Mouse (Mus musculus) liver, embryonic 12.5 days (tissue): ENCODE measurements around the gene Gm867. TPM values are rescaled to one million over a fixed set of nuclear protein-coding genes. Genes with fewer than 3 reads are reported as not detected.

Source experiments
- ATAC-seq: fragments of 200-750 bp; cut with Nextera tagmentation; 2 replicates; pipeline ENCODE4 v1.8.0; 2017; ENCODE audit warnings: moderate number of reproducible peaks, mild to moderate bottlenecking, moderate library complexity
- H3K27ac ChIP-seq: fragments of 300-500 bp; sonication (generic); 2 replicates; pipeline ENCODE4 v1.5.1; 2016; ENCODE audit warnings: mild to moderate bottlenecking
- H3K27me3 ChIP-seq: fragments of 300-500 bp; sonication (generic); replicated peaks from 2 replicates; pipeline ENCODE4 v1.6.1; 2016; ENCODE audit warnings: mild to moderate bottlenecking, moderate library complexity
- H3K36me3 ChIP-seq: fragments of 300-500 bp; sonication (generic); 2 replicates; pipeline ENCODE4 v1.6.1; 2016; ENCODE audit warnings: mild to moderate bottlenecking, moderate library complexity
- H3K4me1 ChIP-seq: fragments of 300-500 bp; sonication (generic); 2 replicates; pipeline ENCODE4 v1.6.1; 2016
- H3K4me2 ChIP-seq: fragments of 300-500 bp; sonication (generic); 2 replicates; pipeline ENCODE4 v1.6.1; 2016; ENCODE audit warnings: mild to moderate bottlenecking, moderate library complexity
- H3K4me3 ChIP-seq: fragments of 300-500 bp; sonication (generic); 2 replicates; pipeline ENCODE4 v1.5.1; 2016; ENCODE audit warnings: mild to moderate bottlenecking, moderate library complexity
- H3K9ac ChIP-seq: fragments of 300-500 bp; sonication (generic); 2 replicates; pipeline ENCODE4 v1.6.1; 2016; ENCODE audit warnings: mild to moderate bottlenecking, moderate library complexity
- H3K9me3 ChIP-seq: fragments of 300-500 bp; sonication (generic); replicated peaks from 2 replicates; pipeline ENCODE4 v1.6.1; 2016; ENCODE audit warnings: mild to moderate bottlenecking, moderate library complexity
- WGBS: fragments of 180-500 bp; shearing (Covaris S2); methylation state at CpG from one replicate; pipeline ENCODE4 v1.1.7; 2016; ENCODE audit not compliant: insufficient replicate concordance; 5-methylcytosine and 5-hydroxymethylcytosine counted together
- polyA plus RNA-seq: library from polyadenylated mRNA; unstranded; fragments of >200 nt; fragmentation: Nextera tagmentation; extraction: Ambion mirVana; gene quantifications from 2 replicates; pipeline ENCODE4 v1.2.1, GENCODE M21; 2016

Gene Gm867
- polyA plus RNA-seq, 1 experiment from 2014 or later: 18.9 TPM

GRCm38 (mm10) chr10:75889406-75890153 is 50.9 kb downstream of the Gm867 start:
- Histone ChIP-seq H3K36me3 (peaks cover 8% of the 10 kb centered on the region), H3K9me3 (no peaks in the 10 kb centered on the region), H3K4me1 (peaks cover 24% of the 10 kb centered on the region), H3K27me3 (peaks cover 4% of the 10 kb centered on the region; the same call in 1 of the 2 replicates), H3K9ac (no peak overlapping the region), H3K4me3 (no peak overlapping the region), H3K27ac (no peak overlapping the region), H3K4me2 (no peak overlapping the region)
- ATAC-seq: no peak
- 46% methylated on average over 8 of the region's 8 CpGs for WGBS

Other genes with a start within 250 kb of the Gm867 start
- gene Cabin1, start 176.3 kb downstream of the Gm867 start, polyA plus RNA-seq: 23.7 and 24.4 TPM in 2 replicates
- gene Ddt, start 167.3 kb downstream of the Gm867 start, polyA plus RNA-seq: 163 and 171 TPM in 2 replicates
- 0.19 TPM in 1 of 2 replicates, not detected in the other for gene Gm20441, start 159.7 kb downstream of the Gm867 start, polyA plus RNA-seq
- 5.9 and 6.7 TPM in 2 replicates for gene Gstt3, start 159.3 kb downstream of the Gm867 start, polyA plus RNA-seq
- gene Gstt1, start 142.1 kb downstream of the Gm867 start, polyA plus RNA-seq: 38.4 and 38.5 TPM in 2 replicates
- not detected in 2 replicates for gene Gstt4, start 118.1 kb downstream of the Gm867 start, polyA plus RNA-seq
- 32.8 and 33.9 TPM in 2 replicates for gene Gstt2, start 103.2 kb downstream of the Gm867 start, polyA plus RNA-seq
- gene Mif, start 80.4 kb downstream of the Gm867 start, polyA plus RNA-seq: 1,383 and 1,459 TPM in 2 replicates
- 1.4 and 2.5 TPM in 2 replicates for gene Derl3, start 47.3 kb downstream of the Gm867 start, polyA plus RNA-seq
- 99.1 and 109 TPM in 2 replicates for gene Smarcb1, start 19.1 kb downstream of the Gm867 start, polyA plus RNA-seq
- 101 and 103 TPM in 2 replicates for gene Chchd10, start 7.5 kb downstream of the Gm867 start, polyA plus RNA-seq
- gene Mmp11, start 4.2 kb downstream of the Gm867 start, polyA plus RNA-seq: 5.7 and 6.0 TPM in 2 replicates
- 0.27 and 0.98 TPM in 2 replicates for gene Vpreb3, start 2.4 kb upstream of the Gm867 start, polyA plus RNA-seq
- 0.06 and 0.07 TPM in 2 replicates for gene Gm5134, start 13.8 kb upstream of the Gm867 start, polyA plus RNA-seq
- gene Zfp280b, start 92.0 kb upstream of the Gm867 start, polyA plus RNA-seq: 17.5 and 21.0 TPM in 2 replicates
- 0.16 and 0.17 TPM in 2 replicates for gene Slc5a4b, start 170.3 kb upstream of the Gm867 start, polyA plus RNA-seq
- gene Slc5a4a, start 206.8 kb upstream of the Gm867 start, polyA plus RNA-seq: 0.06 TPM in 1 of 2 replicates, not detected in the other